Mouse (Mus musculus): ENCODE data around the gene Olfr1195. TPM values are rescaled to one million over a fixed set of nuclear protein-coding genes. Genes with fewer than 3 reads are reported as not detected.
"Not testable (repeated sequence)": the region's sequence is repeated elsewhere in the genome, so short reads cannot be mapped to it uniquely, and the experiment has no call there.

Gene Olfr1195
- polyA plus RNA-seq (2012; ENCODE audit: insufficient read depth, insufficient read length, low replicate concordance, missing spikeins), result not detected in 2 replicates

DNA sequence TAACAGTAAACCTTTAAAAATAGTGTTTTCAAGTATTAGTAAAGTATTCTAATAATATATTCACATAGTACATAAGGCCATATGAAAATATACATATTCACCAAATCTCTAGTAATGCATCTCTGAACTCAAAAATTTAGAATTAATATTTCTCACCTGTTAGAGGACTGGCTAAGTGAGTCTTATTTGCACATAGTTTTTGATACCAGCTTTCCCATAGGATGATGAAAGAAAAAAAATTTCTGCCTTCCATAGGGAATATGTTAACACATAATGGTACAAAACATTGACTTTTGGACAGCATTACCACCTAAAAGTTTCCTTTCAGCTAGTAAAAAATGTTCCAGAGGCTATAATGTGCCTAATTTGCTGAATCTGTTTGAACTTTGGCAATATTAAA, at the start of gene Olfr1195:
TSS of gene Olfr1195 (minus strand) at position 101 of the 400 bp plus-strand sequence.
- H3K4me1 ChIP-seq (ENCODE audit: control insufficient read depth, insufficient read depth, low read length), result no peaks in the 10 kb centered on the region
- no peak within 1 kb of the TSS for H3K4me3 ChIP-seq (ENCODE audit: insufficient read depth, low read depth, low read length)
- TF ChIP-seq POLR2A (IDR thresholded peaks at IDR 0.05; ENCODE audit: insufficient read depth, low read depth, low read length), result no peak
- TF ChIP-seq CTCF (IDR thresholded peaks at IDR 0.05; ENCODE audit: insufficient read depth, low read depth, low read length), result no peak
- no peak within 1 kb of the TSS for H3K27ac ChIP-seq (ENCODE audit: insufficient read depth, low read depth, low read length)

DNA sequence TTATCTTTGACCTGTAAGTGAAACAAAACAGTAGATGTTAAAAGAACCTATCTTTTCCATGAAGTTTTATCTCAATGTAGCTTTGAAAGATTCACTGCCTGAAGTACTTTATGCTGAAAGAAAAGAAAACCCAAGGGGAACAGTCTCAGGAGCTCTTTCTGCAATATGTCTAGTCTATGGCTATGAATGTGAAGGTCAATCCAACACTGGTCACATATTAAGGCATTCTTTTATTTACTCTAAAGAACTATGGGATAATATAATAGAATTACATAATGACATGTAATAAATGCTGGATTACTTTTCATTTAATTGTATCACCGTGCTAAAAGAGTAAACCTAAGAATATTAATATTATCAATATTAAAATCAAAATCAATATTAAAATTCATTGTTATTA, 43.3 kb upstream of the Olfr1195 start, which contains the start of gene Olfr1197:
TSS of gene Olfr1197 (minus strand) at position 101 of the 400 bp plus-strand sequence.
- no peak within 1 kb of the TSS for H3K27ac ChIP-seq (ENCODE audit: insufficient read depth, low read depth, low read length)
- WGBS, result 83% methylated on average over 1 of the region's 1 CpGs
- no peak for TF ChIP-seq CTCF (IDR thresholded peaks at IDR 0.05; ENCODE audit: insufficient read depth, low read depth, low read length)
- TF ChIP-seq POLR2A (IDR thresholded peaks at IDR 0.05; ENCODE audit: insufficient read depth, low read depth, low read length), result no peak

DNA sequence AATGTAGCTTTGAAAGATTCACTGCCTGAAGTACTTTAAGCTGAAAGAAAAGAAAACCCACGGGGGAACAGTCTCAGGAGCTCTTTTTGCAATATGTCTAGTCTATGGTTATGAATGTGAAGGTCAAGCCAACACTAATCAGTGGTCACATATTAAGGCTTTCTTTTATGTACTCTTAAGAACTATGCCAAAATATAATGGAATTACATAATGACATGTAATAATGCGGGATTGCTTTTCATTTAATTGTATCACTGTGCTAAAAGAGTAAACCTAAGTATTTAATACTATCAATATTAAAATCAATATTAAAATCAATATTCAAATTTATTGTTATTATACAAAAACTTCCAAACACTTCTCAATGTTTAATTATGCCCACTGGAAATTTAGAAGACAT, 15.5 kb upstream of the Olfr1195 start, which contains the start of gene Olfr1196:
TSS of gene Olfr1196 (minus strand) at position 101 of the 400 bp plus-strand sequence.
- no peak within 1 kb of the TSS for H3K27ac ChIP-seq (ENCODE audit: insufficient read depth, low read depth, low read length)
- H3K4me3 ChIP-seq (ENCODE audit: insufficient read depth, low read depth, low read length), result no peak within 1 kb of the TSS
- H3K4me1 ChIP-seq (ENCODE audit: control insufficient read depth, insufficient read depth, low read length), result no peaks in the 10 kb centered on the region
- WGBS, result 92% methylated on average over 2 of the region's 2 CpGs
- no peak for TF ChIP-seq POLR2A (IDR thresholded peaks at IDR 0.05; ENCODE audit: insufficient read depth, low read depth, low read length)

More for the DNA sequence above, 43.3 kb upstream of the Olfr1195 start, which contains the start of gene Olfr1197:
- Histone ChIP-seq H3K4me1 (ENCODE audit: control insufficient read depth, insufficient read depth, low read length) (no peaks in the 10 kb centered on the region), H3K4me3 (ENCODE audit: insufficient read depth, low read depth, low read length) (no peak within 1 kb of the TSS)

DNA sequence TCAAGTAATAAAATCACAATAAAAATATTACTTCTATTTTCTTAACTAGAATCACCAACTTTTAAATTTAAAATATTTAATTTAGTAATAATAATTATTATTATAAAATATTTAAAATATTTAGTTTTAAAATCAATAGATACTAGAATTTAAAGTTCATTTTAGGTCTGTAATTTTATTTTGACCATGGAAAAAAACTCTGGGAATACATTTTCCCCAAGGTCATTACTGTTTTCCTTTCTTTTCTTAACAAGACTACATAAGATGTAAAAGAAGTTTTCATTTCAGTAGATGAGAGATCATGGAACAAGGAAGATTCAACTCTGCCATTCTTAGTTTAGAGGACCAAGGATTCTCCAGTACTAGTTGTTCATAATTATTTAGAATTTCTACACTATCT, 13.7 kb downstream of the Olfr1195 start, which contains the start of gene Olfr1193:
TSS of gene Olfr1193 (plus strand) at position 301 of the 400 bp plus-strand sequence.
- H3K4me3 ChIP-seq (ENCODE audit: insufficient read depth, low read depth, low read length); H3K4me1 ChIP-seq (ENCODE audit: control insufficient read depth, insufficient read depth, low read length); H3K27ac ChIP-seq (ENCODE audit: insufficient read depth, low read depth, low read length): not testable (repeated sequence)

DNA sequence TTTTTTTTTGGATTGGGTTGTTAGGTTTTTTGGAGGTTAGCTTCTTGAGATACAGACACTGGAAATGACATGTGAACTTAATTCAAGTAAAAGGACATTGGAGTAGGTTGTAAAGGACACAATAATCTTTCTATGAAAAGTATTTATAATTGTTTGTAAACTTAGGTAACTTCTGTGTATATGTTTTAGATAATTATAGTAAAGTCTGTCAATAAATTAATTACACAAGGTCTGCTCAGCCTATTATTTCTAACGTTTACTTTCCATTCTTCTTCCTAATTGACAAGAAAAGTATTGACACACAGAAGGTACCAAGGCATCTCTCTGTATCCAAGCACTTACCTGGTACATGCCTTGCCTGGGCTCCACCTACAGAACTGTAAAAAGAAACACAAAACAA, 40.8 kb downstream of the Olfr1195 start, which contains the start of gene Olfr1192-ps1:
TSS of gene Olfr1192-ps1 (plus strand) at position 301 of the 400 bp plus-strand sequence.
- H3K27ac ChIP-seq (ENCODE audit: insufficient read depth, low read depth, low read length), result no peak within 1 kb of the TSS
- no peak for TF ChIP-seq POLR2A (IDR thresholded peaks at IDR 0.05; ENCODE audit: insufficient read depth, low read depth, low read length)
- no peak for TF ChIP-seq CTCF (IDR thresholded peaks at IDR 0.05; ENCODE audit: insufficient read depth, low read depth, low read length)
- WGBS, result 17% methylated on average over 1 of the region's 1 CpGs
- H3K4me1 ChIP-seq (ENCODE audit: control insufficient read depth, insufficient read depth, low read length), result no peaks in the 10 kb centered on the region
- no peak within 1 kb of the TSS for H3K4me3 ChIP-seq (ENCODE audit: insufficient read depth, low read depth, low read length)

DNA sequence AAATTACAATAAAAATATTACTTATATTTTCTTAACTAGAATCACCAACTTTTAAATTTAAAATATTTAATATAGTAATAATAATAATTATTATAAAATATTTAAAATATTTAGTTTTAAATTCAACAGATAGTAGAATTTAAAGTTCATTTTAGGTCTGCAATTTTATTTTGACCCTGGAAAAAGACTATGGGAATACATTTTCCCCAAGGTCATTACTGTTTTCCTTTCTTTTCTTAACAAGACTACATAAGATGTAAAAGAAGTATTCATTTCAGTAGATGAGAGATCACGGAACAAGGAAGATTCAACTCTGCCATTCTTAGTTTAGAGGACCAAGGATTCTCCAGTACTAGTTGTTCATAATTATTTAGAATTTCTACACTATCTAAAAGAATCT, 48.7 kb downstream of the Olfr1195 start, which contains the start of gene Olfr1191-ps1:
TSS of gene Olfr1191-ps1 (plus strand) at position 301 of the 400 bp plus-strand sequence.
- H3K27ac ChIP-seq (ENCODE audit: insufficient read depth, low read depth, low read length); H3K4me3 ChIP-seq (ENCODE audit: insufficient read depth, low read depth, low read length); H3K4me1 ChIP-seq (ENCODE audit: control insufficient read depth, insufficient read depth, low read length): not testable (repeated sequence)
- 87% methylated on average over 1 of the region's 1 CpGs for WGBS

Other genes with a start within 250 kb of the Olfr1195 start
- gene Gm13757, start 240.1 kb downstream of the Olfr1195 start, polyA plus RNA-seq (2012; ENCODE audit: insufficient read depth, insufficient read length, low replicate concordance, missing spikeins), result not detected in 2 replicates
- not detected in 2 replicates for gene Olfr1183, start 234.3 kb downstream of the Olfr1195 start, polyA plus RNA-seq (2012; ENCODE audit: insufficient read depth, insufficient read length, low replicate concordance, missing spikeins)
- not detected in 2 replicates for gene Olfr1184, start 205.6 kb downstream of the Olfr1195 start, polyA plus RNA-seq (2012; ENCODE audit: insufficient read depth, insufficient read length, low replicate concordance, missing spikeins)
- not detected in 2 replicates for gene Olfr1185-ps1, start 195.9 kb downstream of the Olfr1195 start, polyA plus RNA-seq (2012; ENCODE audit: insufficient read depth, insufficient read length, low replicate concordance, missing spikeins)
- not detected in 2 replicates for gene Olfr1186, start 170.6 kb downstream of the Olfr1195 start, polyA plus RNA-seq (2012; ENCODE audit: insufficient read depth, insufficient read length, low replicate concordance, missing spikeins)
- not detected in 2 replicates for gene Olfr1188, start 132.3 kb downstream of the Olfr1195 start, polyA plus RNA-seq (2012; ENCODE audit: insufficient read depth, insufficient read length, low replicate concordance, missing spikeins)
- gene Olfr1189, start 102.7 kb downstream of the Olfr1195 start, polyA plus RNA-seq (2012; ENCODE audit: insufficient read depth, insufficient read length, low replicate concordance, missing spikeins), result not detected in 2 replicates
- gene Olfr1191-ps1, start 48.6 kb downstream of the Olfr1195 start, polyA plus RNA-seq (2012; ENCODE audit: insufficient read depth, insufficient read length, low replicate concordance, missing spikeins), result not detected in 2 replicates
- gene Olfr1192-ps1, start 40.7 kb downstream of the Olfr1195 start, polyA plus RNA-seq (2012; ENCODE audit: insufficient read depth, insufficient read length, low replicate concordance, missing spikeins), result 63.7 TPM in 1 of 2 replicates, not detected in the other
- not detected in 2 replicates for gene Olfr1193, start 13.6 kb downstream of the Olfr1195 start, polyA plus RNA-seq (2012; ENCODE audit: insufficient read depth, insufficient read length, low replicate concordance, missing spikeins)
- gene Olfr1196, start 15.4 kb upstream of the Olfr1195 start, polyA plus RNA-seq (2012; ENCODE audit: insufficient read depth, insufficient read length, low replicate concordance, missing spikeins), result not detected in 2 replicates
- gene Olfr1197, start 43.2 kb upstream of the Olfr1195 start, polyA plus RNA-seq (2012; ENCODE audit: insufficient read depth, insufficient read length, low replicate concordance, missing spikeins), result not detected in 2 replicates
- not detected in 2 replicates for gene Olfr1198, start 62.2 kb upstream of the Olfr1195 start, polyA plus RNA-seq (2012; ENCODE audit: insufficient read depth, insufficient read length, low replicate concordance, missing spikeins)
- not detected in 2 replicates for gene Olfr1199, start 71.3 kb upstream of the Olfr1195 start, polyA plus RNA-seq (2012; ENCODE audit: insufficient read depth, insufficient read length, low replicate concordance, missing spikeins)
- not detected in 2 replicates for gene Olfr1200, start 81.3 kb upstream of the Olfr1195 start, polyA plus RNA-seq (2012; ENCODE audit: insufficient read depth, insufficient read length, low replicate concordance, missing spikeins)
- not detected in 2 replicates for gene Olfr1201, start 103.8 kb upstream of the Olfr1195 start, polyA plus RNA-seq (2012; ENCODE audit: insufficient read depth, insufficient read length, low replicate concordance, missing spikeins)
- not detected in 2 replicates for gene Olfr1202, start 125.3 kb upstream of the Olfr1195 start, polyA plus RNA-seq (2012; ENCODE audit: insufficient read depth, insufficient read length, low replicate concordance, missing spikeins)
- not detected in 2 replicates for gene Olfr1205, start 140.6 kb upstream of the Olfr1195 start, polyA plus RNA-seq (2012; ENCODE audit: insufficient read depth, insufficient read length, low replicate concordance, missing spikeins)
- not detected in 2 replicates for gene Olfr1204, start 160.1 kb upstream of the Olfr1195 start, polyA plus RNA-seq (2012; ENCODE audit: insufficient read depth, insufficient read length, low replicate concordance, missing spikeins)
- not detected in 2 replicates for gene Olfr1206, start 174.0 kb upstream of the Olfr1195 start, polyA plus RNA-seq (2012; ENCODE audit: insufficient read depth, insufficient read length, low replicate concordance, missing spikeins)
- gene Olfr1208, start 213.1 kb upstream of the Olfr1195 start, polyA plus RNA-seq (2012; ENCODE audit: insufficient read depth, insufficient read length, low replicate concordance, missing spikeins), result not detected in 2 replicates
- not detected in 2 replicates for gene Olfr1209, start 226.0 kb upstream of the Olfr1195 start, polyA plus RNA-seq (2012; ENCODE audit: insufficient read depth, insufficient read length, low replicate concordance, missing spikeins)
- not detected in 2 replicates for gene Olfr1211, start 248.9 kb upstream of the Olfr1195 start, polyA plus RNA-seq (2012; ENCODE audit: insufficient read depth, insufficient read length, low replicate concordance, missing spikeins)